Mouse (Mus musculus) brain, embryonic 14.5 days (tissue): Measurements from ENCODE around the gene Ltbr.

Source experiments
- CTCF ChIP-seq: fragments of 200-500 bp; IDR thresholded peaks from 2 replicates; pipeline ENCODE4 v1.5.1; 2012; ENCODE audit warnings: inconsistent platforms, mild to moderate bottlenecking, moderate library complexity, borderline replicate concordance; ENCODE audit not compliant: insufficient read depth, insufficient read length; ENCODE audit errors: extremely low read depth
- POLR2A ChIP-seq: fragments of 200-500 bp; IDR thresholded peaks from 2 replicates; pipeline ENCODE4 v1.6.1; 2012; ENCODE audit warnings: mild to moderate bottlenecking, inconsistent platforms, borderline replicate concordance; ENCODE audit not compliant: poor library complexity, insufficient read depth, insufficient read length, severe bottlenecking; ENCODE audit errors: extremely low read depth

DNA sequence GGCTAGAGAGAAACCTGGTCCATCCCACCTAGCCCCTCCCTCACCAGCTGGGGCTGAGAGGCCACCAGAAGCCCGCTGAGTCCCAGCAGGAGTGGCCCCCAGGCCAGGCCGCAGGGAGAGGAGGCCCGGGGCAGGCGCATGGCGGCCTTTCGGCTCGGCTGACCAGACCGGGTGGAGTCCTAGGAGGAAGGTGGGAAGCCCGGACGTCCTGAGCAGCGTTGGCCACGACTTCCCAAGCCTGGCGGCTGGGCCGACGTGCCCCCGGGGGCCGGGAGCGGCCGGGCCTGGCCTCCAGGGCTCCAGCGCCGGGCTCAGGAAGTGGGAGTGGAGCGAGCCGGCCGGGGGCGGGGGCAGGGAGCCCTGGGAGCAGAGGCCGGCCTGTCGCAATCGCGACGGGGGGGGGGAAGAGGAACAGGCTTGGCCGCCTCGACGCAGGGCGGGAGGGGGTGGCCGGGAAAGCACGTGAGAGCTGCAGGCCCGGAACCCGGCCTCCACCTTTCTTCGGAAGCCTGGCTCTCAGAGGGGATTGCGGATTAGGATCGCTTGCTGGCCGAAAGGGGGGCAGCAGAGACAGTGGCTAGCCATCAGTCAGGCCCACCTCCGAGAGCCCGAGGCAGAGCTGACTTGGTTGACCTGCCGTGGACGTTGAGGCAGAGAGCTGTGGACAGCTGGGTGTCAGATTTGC is at the start of gene Ltbr:
- TF ChIP-seq POLR2A: 0 out of 2 replicates have a peak, but pooled peaks have one; percentile 5
- no peak for TF ChIP-seq CTCF
